Mouse (Mus musculus): ENCODE measurements around the gene Ctu2. TPM values are rescaled to one million over a fixed set of nuclear protein-coding genes. Genes with fewer than 3 reads are reported as not detected.

Gene Ctu2
- total RNA-seq, 2 experiments from 2014 or later: 7.8 to 29.4 TPM

DNA sequence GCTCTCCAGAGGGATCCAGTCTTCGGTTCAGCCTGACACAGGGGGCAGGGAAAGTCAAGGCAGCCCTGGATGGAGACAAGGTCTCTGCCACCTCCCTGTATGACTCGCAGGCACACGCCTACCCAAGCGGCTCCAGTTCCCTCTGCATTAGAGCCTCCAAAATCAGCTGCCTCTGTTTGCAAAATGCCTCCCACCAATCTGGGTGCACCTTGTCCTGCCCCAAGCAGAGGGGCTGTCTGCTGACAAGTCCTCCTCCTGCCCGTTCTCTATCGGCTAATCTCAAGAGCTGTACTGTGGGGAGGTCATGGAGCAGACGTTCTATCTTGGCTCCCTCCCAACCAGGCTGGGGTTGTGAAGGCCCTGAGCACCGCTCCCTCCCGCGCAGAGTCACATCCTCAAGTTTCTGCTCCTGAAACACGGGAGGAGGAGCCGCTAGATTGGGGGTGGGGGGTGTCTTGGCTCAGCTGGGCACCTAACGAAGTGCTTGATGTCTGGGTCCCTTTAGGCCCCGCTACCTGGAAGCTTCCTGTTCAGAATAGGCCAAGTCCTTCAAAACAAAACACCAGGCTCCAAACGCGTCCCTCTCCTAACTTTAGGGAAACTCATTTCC is 887 bp upstream of the Ctu2 start:
- peak; percentile 38 for ATAC-seq (replicated peaks; ENCODE audit: low FRiP score, poor library complexity, severe bottlenecking)

DNA sequence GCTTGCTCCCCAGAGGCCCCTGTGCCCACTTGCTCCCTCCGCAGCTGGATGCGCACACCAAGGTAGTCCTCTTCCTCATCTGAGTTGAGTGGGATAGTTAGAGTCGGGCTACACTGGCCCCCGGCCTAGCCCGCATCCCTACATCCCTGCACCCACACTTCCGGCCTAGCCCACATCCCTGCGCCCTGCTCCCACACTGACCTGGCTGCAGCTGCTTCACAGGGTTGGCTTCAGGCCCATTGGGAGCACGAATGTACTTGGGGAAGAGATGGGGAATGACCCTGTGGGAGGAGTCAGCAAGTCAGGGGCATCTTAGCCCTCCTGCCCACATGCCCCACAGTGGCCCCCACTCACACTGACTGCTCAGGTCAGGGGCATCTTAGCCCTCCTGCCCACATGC is 6.5 kb downstream of the Ctu2 start:
- no peak for ATAC-seq (replicated peaks; ENCODE audit: low FRiP score, poor library complexity, severe bottlenecking)

- no peak for ATAC-seq (replicated peaks; ENCODE audit: low FRiP score, poor library complexity, severe bottlenecking)
Observed at GRCm38 (mm10) chr8:122483877-122484276, 7.9 kb downstream of the Ctu2 start.

GRCm38 (mm10) chr8:122484831-122485230 is 8.9 kb downstream of the Ctu2 start:
- ATAC-seq (replicated peaks; ENCODE audit: low FRiP score, poor library complexity, severe bottlenecking): no peak

DNA sequence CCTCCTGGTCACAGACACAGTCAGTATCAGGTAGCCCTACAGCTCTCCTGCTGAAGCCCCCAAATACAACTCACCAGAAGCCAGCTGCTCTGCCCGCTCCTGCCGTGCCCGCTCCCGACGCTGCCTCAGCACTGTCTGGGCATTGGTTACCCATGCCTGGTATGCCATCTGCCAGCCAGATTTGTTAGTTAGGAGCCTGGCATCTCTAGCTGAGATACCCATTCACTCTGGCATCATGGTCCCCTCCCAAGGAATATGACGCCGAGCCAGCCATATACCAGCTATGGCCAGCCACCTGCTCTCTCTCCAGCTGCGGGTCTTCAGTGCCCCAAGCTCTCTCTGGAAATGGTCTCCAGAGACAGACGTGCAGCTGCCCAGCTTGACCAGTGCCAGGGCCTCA is 12.4 kb downstream of the Ctu2 start:
- no peak for ATAC-seq (replicated peaks; ENCODE audit: low FRiP score, poor library complexity, severe bottlenecking)

DNA sequence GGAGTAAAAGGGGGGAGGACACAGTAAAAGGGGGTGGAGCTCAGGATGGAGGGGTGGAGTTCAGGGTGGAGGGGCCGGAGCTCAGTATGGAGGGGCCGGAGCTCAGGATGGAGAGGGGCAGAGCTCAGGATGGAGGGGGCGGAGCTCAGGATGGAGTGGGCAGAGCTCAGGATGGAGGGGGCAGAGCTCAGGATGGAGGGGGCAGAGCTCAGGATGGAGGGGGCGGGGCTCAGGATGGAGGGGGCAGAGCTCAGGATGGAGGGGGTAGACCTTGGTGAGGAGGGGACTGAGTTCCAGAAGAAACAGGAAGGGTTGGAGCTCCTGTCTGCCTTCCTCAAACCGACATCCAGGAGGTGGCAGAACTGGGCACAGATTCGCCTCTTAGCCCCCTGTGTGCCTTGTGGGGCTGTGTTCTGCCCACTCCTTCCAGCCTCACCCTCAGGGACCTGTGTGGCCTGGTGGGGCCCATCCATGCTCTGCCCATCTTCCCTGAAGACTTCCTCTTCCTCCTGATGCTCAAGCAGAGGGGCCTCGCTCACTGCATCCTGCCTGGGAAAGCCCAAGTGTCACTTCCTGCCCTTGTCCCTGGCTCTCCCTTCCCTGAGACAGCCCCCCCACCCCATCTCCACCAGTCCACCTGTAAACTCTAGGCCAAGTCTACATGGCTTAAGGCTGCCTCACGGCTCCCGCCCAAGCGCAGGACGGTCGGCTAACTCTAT is 21.2 kb downstream of the Ctu2 start:
- ATAC-seq (replicated peaks; ENCODE audit: low FRiP score, poor library complexity, severe bottlenecking): no peak

DNA sequence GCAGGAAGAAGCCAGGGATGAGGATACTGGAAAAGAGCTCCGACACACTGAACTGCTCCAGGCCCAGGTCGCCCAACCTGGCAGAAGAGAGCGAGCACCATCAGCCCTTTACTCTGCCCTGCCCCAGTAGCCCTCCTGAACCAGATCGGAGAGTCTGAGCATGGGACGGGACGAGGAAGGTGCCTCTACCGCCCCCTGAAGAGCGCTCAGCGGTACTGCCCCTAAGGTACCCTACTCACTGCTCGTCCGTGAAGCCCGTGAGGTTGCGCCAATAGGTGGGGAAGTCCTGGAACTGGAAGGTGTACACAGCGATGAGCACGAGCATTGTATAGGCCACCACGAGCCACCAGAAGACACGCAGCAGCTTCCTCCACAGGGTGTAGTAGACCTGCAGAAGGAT is 22.0 kb downstream of the Ctu2 start:
- no peak for ATAC-seq (replicated peaks; ENCODE audit: low FRiP score, poor library complexity, severe bottlenecking)

DNA sequence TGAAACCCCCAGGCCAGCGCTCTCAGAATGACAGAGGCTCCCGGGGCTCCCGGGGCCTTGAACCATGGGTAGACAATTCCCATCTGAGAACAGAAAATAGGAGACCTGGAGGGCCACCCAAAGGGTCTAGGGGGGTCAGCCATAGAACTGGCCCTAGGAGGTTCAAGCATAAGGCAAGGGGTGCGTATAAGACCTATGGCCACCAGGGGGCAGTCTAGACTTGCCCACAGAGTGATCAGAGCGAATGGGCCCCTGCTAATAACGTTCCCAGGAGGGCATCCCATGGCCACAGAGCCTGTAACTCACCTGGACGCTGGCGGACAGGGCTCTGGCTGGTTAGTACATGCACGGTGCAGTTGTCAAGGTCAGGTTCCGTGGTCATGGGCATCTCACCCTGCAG is 24.9 kb downstream of the Ctu2 start:
- ATAC-seq (replicated peaks; ENCODE audit: low FRiP score, poor library complexity, severe bottlenecking): peak; percentile 86

- no peak for ATAC-seq (replicated peaks; ENCODE audit: low FRiP score, poor library complexity, severe bottlenecking)
Observed at GRCm38 (mm10) chr8:122511552-122511951, 35.6 kb downstream of the Ctu2 start.

DNA sequence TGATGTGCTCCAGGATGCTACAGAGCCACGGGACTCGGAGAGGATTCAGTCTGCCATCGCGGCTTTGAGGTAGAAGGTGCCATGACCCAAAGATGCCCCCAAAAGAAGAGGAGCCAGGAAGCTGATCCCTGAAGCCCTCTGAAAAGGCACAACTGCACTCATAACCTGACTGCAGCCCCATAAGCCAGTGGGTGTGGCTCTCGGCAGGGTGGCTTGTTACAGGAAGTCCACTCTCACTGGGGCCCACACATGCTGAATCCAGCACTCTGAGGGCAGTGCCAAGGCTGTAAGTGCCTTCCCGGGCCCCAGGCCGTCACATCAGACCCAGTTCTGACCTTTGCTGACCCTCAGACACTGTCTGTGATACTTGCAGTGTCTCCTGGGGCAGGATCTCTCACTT is 36.4 kb downstream of the Ctu2 start:
- ATAC-seq (replicated peaks; ENCODE audit: low FRiP score, poor library complexity, severe bottlenecking): no peak

GRCm38 (mm10) chr8:122515699-122516098 is 39.8 kb downstream of the Ctu2 start:
- ATAC-seq (replicated peaks; ENCODE audit: low FRiP score, poor library complexity, severe bottlenecking): no peak

DNA sequence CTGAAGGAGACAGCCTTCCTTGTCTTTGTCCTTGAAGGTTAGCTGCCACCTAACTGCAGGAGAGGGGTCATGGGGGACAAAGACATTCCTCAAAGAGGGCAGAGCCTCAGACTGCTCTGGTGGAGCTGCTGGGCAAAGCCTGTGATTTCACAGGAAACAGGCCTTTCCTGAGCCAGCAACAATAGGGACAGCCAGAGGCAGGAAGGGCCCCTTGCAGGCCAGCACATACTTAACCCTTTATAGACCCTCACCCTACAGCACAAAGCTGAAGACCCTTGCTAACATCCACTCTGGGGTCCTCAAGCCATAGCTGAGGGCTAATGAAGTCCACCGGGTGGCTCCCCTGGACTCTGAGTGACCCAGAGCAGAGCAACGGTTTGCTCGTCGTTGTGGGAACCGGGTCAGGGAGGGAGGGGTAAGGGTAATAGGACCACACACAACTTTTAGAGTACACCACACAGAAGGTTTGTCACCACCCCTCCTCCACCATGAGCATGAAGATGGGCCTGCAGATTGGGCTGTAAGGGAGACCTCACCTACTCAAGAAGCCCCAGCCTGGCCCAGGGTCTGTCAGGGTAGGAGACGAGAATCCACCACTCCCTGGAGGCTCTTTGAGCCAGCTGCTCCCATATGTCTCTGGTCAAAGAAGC is 41.7 kb downstream of the Ctu2 start:
- no peak for ATAC-seq (replicated peaks; ENCODE audit: low FRiP score, poor library complexity, severe bottlenecking)

GRCm38 (mm10) chr8:122520611-122521010 is 44.7 kb downstream of the Ctu2 start:
- no peak for ATAC-seq (replicated peaks; ENCODE audit: low FRiP score, poor library complexity, severe bottlenecking)

- ATAC-seq (replicated peaks; ENCODE audit: low FRiP score, poor library complexity, severe bottlenecking): no peak
Observed at GRCm38 (mm10) chr8:122522796-122523651, 47.1 kb downstream of the Ctu2 start.

- no peak for ATAC-seq (replicated peaks; ENCODE audit: low FRiP score, poor library complexity, severe bottlenecking)
Observed at GRCm38 (mm10) chr8:122523652-122524360, 47.9 kb downstream of the Ctu2 start.

DNA sequence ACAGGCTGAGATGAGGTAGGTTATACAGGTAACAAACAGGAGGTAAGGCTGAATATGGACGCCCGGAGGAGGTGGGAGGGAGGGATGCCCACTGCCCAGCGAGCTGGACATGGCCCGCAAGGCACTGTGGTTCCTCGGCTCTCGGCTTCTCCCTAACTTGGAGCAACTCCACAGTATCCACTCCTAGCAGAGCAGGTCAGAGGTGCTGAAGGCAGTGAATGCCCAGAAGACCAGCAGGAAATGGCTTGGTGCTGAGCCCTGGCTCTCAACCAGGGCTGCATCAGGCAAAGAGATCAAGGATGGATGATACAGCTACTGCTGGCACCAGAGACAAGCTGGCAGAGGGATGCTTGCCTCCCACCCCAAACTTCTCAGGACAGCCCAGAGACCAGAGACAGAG is 48.6 kb downstream of the Ctu2 start:
- 0 out of 2 replicates have a peak, but pooled peaks have one; percentile 11 for ATAC-seq (replicated peaks; ENCODE audit: low FRiP score, poor library complexity, severe bottlenecking)

DNA sequence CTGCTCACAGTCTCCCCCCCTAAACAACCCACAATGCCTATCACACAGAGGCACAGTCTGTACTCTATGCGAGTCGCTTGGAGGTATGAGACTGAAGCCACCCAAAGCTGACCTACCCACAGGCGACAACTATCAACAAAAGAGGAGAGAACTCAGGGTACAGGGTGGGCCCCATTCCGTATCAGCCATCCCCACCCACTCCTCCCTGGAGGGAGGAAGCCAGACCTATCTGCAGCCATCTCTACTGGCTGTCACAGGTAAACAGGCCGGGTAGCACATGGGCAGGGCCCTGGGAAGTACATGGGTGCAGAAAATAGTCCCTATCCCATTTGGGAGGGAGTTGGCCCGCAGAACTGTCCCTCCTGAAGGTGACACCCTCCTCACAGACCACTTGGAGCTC is 49.1 kb downstream of the Ctu2 start:
- peak; percentile 20; the same call in 1 of the 2 replicates for ATAC-seq (replicated peaks; ENCODE audit: low FRiP score, poor library complexity, severe bottlenecking)

DNA sequence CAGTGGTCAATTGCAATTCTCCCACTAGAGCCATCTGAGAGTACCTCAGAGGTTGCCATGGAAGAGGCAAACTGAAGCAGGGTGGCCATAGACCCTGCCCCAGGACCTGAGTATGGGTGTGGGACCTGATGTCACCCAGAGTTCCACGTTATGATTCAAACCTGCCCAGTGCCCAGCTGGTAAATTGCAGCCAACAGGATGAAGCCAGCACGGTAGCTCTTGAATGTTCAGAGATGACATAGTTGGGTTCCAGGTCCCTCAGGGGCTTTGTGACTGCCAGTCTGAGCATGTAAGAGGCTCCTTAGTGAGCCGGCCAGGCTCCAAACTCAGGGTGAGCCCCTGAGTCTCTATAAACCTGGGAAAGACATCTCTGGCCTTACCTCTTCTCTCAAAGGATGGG is 50.1 kb downstream of the Ctu2 start:
- no peak for ATAC-seq (replicated peaks; ENCODE audit: low FRiP score, poor library complexity, severe bottlenecking)

GRCm38 (mm10) chr8:122526526-122527170 is 50.7 kb downstream of the Ctu2 start:
- no peak for ATAC-seq (replicated peaks; ENCODE audit: low FRiP score, poor library complexity, severe bottlenecking)

Measured in erythroblast, adult 5-6 weeks (primary cell).